Mouse (Mus musculus) cerebellum, adult 11 months (tissue): ENCODE results near the gene Ano4.

Experiments
- DNase-seq: peaks from one replicate; pipeline ENCODE4 v3.0.0; 2022

Gene Ano4

DNA sequence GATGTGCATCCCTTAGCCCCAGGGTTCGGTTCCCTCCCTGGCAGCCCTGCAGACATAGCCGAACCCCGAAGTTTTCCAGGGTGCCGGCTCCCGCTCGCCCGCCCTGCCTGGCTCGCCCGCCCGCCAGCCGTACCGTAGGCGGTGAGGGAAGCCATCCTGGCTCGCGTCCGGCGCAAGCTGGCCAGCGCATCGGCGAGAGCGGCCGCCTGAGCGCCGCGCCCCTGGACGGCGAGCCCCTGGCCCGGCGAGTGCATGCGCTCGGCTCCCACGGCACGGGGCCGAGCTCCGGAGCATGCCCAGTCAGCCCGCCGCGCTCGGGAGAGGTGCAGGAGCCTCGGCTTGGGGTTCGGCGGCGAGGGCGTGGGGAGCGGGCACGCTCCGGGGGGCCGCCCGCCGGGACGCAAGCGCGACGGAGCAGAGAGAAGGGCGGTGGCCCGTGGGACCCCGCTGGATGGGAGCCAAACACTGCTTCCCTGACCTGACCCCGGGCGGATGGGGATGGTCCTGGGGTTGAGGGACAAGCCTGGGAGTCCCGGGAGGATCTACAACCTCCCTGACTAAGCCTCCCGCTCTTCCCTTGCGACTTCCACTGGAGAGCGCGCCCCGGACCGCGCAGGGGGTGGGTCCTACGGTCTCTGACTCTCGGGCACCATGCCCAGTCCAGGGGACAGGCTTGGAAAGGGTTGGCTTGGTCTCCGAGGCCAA, at the start of gene Ano4:
Gene Ano4 (minus strand): TSS at position 272 of the 705 bp plus-strand sequence.
- no peak for DNase-seq

DNA sequence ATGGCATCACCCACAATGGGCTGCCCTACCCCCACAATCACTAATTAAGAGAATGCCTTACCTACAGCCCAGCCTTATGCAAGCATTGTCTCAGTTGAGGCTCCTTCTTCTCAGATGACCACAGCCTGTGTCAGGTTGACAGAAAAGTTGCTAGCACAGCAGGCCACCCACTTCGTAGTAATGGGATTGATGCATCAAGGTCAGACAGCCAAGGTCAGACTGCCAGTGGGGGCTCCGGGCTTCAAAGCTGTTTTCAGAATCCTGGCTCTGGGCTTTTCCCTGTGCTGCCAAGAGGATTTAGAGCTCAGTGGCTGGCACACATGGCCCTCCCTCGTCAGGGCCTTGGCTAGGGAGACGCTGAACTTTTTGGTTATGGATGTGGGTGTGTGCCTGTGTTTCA, 48.1 kb upstream of the Ano4 start:
- no peak for DNase-seq

DNA sequence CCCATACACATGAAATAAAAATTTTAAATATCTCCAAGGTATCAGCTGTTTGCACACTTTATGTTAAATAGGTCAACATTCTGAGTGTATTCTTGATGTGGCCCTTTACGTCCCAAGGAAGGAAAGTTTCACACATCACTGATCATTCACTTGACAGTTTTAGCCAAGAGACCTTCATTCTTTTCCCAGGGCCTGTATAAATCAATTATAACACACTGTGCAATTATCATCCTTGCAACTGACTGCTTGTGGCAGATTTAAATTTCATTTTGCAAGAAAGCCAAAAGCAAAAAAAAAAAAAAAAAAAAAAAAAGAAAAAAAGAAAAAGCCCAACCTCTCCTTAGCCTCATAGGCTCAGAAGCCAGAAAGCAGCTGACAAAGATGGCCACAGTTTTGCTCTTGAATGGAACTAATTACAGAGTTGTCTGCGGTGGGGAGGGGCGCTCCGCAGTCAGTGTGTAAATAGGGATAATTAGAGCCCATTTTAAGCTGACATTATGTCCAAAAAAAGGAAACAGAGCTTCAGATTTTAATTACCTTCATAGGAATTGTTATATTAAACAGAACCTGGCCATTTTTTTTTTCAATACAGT, 47.1 kb upstream of the Ano4 start:
- DNase-seq: no peak

DNA sequence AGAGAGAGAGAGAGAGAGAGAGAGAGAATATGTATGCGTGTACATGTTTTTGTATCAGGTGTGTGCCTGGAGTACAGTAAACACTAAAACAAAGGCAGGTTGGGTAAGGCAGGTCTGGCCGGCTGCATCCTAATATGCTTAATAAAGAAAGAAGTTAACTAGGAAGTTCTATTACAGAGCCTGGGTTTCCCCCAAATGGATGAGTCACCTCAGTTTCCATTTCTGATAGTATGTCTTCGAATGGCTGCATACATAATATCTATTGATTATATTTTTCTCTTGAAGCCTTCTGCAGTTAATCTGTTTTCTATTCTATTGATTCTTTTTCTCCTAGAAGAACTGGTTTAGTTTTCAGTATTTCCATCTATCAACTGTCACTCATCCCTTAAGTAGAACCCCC, 41.9 kb upstream of the Ano4 start:
- DNase-seq: no peak

DNA sequence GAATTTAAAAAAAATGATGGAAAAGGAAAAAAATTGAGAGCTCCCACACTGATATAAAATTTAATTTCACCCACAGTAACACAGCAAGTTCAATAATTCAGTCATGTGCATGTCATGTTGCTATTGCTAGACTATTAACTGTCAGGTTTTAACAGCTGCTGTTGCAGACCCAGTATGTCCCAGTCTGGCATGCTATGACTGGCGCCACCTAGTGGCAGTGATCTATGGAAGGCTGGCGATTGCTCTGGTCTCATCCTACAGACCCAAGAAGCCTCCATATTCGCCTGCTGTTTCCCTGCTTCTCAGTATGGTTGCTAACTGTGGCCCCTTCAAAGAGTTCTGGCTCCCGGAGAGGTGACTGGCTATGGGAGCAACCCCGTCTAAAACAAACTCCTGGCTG, 38.9 kb upstream of the Ano4 start:
- DNase-seq: peak; percentile 36

DNA sequence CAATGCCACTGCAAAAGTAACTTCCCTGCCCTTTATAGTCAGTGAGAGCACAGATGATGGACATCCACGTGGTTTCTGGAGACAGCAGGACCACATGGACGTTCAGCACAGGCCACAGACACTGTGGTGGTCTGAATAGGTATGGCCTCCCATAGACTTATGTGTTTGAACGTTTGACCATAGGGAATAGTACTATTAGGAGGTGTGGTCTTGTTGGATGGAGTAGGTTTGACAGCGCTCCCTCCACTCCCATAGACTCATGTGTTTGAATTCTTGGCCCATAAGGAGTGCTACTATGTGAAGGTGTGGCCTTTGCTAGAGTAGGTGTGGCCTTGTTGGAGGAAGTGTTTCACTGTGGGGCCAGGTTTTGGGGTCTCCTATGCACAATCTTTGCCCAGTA, 33.2 kb upstream of the Ano4 start:
- DNase-seq: no peak

DNA sequence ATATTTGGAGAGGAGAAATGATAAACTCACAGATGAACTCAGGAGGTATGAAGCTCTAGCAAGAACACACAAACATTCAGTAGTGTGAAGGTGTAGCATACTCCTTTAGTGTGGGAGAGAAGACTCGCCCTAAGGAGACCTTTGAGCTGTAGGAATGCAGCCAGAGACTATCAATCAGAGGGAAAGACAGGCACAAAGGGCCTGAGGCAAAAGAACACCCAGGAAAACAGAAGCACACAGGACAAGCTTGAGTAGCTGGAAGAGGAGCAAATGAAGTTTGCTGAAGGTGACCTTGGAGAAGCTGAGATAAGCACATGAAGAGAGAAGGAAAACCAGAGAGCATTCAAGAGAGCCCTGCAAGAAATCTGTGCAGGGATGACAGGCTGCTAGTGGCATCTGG, 25.5 kb upstream of the Ano4 start:
- no peak for DNase-seq

DNA sequence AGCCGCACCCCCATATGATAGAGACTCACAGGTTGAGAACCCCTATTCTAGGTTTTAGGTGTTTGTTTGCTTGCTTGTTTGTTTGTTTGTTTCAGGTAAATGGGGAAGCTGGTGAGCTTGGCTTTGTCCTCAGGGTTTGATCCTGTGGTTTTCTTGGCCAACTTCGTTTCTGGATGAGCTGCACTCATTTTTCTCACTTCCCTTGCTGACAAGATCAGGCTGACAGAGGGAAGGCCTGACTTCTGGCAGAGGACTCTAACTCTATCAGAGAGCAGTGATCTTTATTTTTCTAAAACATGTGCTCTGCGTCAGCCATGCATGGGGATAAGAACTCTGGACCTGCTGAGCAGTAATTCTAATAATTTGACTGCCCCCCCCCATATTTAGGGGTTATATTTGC, 14.4 kb upstream of the Ano4 start:
- no peak for DNase-seq

DNA sequence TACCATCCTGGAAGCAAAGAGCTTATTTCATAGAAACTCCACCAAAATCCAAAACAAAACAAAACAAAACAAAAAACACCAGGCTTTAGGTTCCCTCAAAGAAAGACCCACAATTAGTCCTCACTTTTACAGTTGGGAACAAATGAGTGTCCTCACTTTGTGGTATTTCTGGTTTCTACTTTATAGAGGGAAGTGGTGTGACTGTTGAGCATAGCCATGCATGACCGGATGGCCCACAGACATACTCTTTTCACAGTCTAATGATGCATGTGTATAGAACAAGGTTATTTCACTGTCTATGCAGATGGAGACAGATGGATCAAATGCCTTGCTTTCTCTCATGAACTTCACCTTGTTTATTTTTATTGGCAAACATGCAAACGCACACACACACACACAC, 10.1 kb upstream of the Ano4 start:
- no peak for DNase-seq

DNA sequence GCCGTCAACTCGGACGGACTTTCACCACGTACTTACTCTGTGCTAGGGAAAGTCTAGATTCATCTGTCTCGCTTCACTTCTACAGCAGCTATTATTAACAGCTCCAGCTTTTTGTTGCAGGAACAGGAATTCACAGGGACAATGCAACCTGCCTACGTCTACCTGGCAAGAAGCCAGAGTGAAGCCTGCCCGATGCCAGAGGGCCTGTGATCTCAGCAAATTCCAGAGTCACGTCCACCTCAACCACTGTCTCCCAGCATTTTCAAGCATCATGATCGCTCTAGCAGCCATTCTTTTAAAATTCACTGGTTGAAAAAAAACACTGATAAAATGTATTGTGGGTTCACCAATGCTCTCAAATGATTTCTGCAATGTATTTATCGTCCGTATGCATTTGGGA, 6.9 kb upstream of the Ano4 start:
- DNase-seq: no peak

DNA sequence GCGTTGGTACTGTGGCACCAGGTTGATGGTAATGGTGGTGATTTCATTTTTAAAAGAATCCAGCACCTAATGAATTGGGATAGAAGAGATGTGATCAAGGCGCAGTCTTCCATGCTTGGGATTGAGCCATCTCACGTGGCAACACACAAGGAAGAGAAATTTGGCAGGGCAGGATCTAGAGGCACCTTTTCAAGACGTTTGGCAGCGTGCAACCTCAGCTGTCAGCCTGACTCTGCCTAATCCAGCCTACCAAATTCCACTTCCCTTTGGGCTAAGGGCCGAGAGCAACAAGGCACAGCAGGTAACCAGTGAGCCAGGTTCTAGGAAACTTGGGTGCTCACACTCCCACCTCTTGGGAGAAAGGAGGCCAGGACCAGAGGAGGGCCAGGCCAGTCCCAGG, 1.0 kb upstream of the Ano4 start:
- no peak for DNase-seq

DNA sequence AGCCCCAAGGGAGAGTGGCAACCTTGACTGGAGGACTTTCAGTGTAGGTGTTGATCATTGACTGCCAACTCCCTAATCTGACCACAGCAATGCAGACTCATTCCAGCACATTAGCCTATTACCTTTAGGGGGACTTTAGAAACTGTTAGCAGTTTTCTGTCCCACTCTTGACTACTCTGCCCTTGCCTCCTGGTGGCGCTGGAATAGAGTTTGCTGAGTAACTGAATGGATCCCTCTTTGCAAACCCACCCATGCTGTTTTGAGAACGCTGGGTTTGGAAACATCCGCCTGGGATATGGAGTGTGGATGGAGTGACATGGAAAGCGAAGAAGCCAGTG, 603 bp upstream of the Ano4 start:
- no peak for DNase-seq

DNA sequence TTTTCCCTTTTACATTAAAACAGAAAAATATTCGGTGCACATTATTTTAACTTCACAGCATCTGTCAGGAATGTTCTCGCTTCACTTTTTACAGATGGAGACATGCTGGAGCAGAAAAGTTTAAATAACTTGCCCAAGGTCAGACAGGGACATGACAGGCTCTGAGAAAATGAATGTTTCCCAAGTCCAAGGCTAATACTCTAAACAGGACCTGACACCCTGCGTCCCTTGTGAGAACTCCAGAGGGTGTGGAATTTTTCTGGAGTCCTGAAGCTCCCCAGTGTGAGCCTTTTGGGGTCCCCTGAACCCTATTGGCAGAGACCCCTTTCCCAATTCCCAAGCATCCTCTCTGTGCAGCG, 451 bp downstream of the Ano4 start:
- DNase-seq: no peak

DNA sequence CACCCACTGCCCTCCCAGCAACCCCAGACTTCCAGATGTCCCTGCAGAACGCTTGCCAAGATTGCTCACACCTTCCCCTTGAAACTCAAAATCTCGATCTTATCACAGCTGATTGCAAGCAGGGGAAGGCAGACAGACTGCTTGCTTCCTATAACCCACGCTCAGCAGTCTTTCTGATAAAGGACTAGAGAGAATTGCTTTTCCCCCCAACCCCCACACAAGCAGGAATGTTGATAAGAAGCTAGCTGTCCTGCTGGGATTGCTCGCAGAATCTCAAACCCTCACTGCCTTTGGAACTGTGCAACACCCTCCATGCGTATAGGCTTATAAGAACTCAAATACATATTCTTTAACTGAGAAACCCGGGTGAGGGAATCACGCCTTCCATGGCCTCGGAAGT, 846 bp downstream of the Ano4 start:
- DNase-seq: no peak

DNA sequence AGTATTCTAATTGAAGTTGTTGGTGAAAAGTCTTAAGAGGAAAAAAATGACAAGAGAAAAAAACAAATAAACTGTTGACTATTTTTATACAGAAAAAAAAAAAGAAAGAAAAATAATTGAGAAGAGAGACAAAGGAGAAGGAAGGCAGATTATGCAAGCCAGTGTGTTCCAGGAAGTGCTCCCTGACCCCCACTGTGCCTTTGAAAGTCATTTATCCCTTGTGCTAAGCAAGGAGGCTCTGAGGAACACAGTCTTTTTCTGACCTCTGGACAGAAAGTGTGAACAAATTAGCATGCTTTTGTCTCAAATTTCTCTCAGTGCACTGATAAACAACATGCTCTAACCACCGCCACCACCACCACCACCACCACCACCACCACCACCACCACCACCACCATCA, 14.3 kb downstream of the Ano4 start:
- DNase-seq: no peak

DNA sequence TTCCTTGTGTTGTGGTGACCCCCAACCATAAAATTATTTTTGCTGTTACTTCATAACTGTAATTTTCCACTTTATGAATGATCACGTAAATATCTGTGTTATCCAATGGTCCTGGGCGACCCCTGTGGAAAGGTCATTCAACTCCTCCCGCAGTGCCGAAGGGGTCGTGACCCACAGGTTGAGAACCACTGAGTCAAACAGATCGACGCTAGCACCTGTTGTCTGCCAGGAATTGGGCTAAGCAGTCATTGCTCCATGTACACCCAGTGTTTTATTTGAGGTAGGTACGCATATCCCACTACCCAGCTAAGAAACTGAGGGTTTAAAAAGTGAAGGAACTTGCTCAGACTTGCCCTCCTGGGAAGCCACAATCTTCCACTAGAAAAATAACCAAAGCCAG, 14.8 kb downstream of the Ano4 start:
- no peak for DNase-seq

DNA sequence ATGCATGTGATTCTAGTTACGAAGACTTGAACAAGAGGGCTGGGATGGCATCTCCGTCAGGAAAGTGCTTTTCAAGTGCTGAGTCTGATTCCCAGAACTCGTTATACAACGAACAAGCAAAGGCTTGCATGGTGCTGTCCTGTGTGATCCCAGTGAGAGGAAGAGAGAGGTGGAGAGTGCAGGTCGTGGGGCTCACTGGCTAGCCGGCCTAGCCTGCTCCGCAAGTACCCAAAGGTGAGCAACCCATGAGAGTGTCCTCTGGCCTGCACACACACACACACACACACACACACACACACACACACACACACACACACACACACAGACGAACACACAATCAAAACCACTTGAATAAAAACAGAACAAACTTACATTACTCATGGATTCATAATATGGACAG, 15.7 kb downstream of the Ano4 start:
- DNase-seq: no peak

DNA sequence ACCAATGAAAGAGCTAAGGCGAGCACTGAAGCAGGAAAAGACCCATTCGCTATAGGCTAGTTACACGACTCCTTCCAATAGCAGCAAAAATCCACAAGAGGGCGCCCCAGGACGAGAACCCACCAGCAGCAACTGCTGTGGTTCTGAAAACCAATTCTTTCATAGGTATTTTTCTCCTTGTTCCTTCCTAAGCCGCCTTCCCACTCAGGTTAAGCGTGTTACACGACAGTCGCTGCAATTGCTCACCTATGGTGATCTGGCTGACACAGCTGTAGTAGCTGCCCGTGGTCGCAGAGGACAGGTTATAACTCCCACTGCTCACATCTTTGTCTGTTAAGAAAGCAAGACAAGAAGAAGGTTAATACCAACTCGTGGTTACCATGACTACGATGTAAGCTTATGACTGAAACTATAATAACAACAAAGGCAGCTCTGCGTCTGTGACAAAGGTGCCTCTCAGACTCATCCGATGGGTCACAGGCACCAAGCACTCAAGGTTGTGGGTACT, 17.5 kb downstream of the Ano4 start:
- DNase-seq: peak; percentile 53

DNA sequence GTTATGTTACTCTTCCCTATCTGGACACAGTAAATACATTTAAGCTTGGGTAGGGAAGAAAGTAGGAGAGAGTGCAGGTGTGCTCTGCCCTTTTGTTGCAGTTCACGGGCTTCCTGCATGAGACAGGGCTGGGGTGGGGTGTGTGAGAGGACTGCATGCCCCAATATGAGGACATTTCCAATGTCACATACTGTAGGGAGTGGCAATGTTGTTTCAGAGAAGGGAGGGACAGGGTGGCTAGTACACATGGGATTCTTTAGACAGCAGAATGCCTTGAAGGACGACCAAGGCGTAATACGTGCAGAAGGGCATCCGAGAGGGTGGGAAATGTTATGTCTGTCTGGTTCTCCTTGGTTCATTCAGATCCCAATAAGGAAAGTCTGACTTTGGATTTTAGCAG, 18.2 kb downstream of the Ano4 start:
- no peak for DNase-seq

DNA sequence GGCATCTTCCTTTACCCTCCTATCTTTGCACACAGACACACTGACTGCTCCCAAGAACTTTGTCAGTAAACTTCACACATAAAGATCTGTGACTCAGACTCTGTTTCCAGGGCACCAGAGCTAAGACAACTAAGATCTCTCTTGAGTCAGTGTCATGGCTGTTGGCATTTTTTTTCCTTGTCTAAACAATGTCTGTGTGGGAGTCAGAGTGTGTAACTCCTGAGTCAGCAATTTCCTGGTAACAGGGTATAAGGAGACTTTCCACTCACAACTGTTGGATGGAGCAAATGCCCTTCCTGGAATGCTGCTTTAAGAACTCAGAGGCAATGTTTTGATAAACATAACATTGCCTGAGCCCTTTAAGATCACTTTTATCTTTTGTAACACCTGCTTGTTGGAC, 37.0 kb downstream of the Ano4 start:
- no peak for DNase-seq

DNA sequence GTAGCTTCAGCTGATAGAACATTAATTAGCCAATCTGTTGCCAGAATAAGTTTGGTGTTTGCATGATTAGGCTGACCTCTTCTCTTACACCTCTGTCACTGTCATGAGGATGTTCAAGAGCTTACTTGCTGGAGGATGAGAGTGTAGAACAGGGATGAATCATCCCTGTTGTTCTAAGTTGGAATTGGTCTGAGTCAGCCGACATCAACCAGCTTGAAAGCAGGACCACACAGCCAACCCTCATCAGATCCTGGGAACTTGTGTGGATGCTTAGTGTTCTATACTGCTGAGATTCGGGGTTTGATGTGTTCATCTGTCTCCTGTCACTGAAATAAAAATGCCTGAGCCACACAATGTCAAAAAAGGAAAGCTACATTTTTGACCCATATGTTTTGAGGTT, 44.2 kb downstream of the Ano4 start:
- no peak for DNase-seq

DNA sequence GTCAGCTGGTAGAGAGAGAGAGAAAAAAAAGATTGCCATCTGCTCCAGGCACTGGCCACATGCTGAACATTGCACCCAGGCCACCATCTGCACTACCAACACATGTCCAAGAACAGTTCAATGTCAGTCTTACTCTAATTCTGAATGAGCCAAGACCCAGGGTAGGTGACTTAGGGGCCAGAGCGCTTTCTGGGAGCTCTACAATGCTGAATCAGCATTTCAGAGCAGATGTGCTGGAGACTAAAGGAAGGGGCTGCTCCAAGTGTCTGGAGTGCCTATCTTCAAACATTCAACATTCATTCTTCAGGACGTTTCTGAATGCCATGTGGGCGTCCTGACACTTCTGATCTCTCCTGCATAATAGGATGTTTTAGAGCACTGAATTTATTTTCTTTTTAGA, 51.8 kb downstream of the Ano4 start:
- no peak for DNase-seq

DNA sequence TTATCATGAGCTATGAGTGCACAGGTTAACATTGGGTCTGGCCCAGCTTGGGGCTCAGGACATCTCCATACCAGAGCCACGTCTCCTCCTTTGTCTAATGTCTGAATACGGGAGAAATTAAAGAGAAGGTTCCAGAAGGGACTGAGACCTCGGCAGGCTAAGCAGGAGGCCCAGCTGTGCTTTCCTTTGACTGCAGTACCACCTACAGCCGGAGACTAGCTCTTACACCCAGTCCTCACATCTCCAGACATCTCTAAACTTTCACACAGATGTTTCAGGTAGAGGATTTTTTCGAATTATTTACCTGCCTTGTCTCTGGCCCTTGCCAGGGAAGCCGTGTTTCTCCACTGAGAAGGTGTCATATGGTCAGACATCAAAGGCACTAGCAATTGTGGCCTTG, 53.9 kb downstream of the Ano4 start:
- DNase-seq: no peak

DNA sequence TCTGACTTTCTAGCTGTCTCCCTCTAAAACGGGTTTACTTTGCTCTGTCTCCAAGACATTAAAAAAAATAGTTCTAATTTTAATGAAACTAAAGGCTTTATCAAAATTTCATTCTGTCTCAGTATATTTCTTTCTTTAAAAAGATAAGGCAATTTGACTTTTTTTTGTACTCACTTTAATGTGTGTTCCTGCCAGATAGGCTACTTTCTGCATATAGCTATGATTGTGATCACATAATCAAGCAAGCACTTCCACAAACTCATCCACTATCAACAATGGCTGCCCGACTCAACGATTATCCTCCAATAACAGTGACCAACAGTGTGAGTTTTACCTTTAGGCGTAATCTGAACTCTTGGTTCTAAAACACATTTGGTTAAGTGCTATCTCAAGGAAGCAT, 55.3 kb downstream of the Ano4 start:
- no peak for DNase-seq

DNA sequence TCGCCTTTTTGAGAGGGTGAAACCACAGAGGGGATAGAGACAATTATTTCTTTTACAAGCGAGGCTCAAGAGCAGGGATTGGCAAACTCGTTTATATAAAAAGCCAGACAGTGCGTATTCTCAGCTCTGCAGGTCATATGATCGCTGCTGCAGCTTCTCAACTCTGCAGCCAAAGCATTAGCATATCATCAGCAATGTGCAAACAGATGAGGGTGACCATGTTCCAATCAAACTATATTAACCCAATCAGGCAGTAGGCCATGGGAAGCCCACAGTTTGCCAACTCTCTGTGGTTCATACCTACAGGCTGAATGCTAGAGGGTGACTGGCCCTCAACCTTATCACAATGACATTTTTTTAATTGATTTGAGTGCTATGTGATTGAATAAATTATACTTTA, 64.2 kb downstream of the Ano4 start:
- no peak for DNase-seq
